Mouse (Mus musculus) liver, embryonic 12.5 days (tissue): Measurements from ENCODE around the gene Fasn. TPM values are rescaled to one million over a fixed set of nuclear protein-coding genes. Genes with fewer than 3 reads are reported as not detected.
"Not testable (repeated sequence)": the region's sequence is repeated elsewhere in the genome, so short reads cannot be mapped to it uniquely, and the experiment has no call there.

Experiments used
- ATAC-seq: fragments of 200-750 bp; cut with Nextera tagmentation; 2 replicates; pipeline ENCODE4 v1.8.0; 2017; ENCODE audit warnings: moderate number of reproducible peaks, mild to moderate bottlenecking, moderate library complexity
- H3K27ac ChIP-seq: fragments of 300-500 bp; sonication (generic); 2 replicates; pipeline ENCODE4 v1.5.1; 2016; ENCODE audit warnings: mild to moderate bottlenecking
- H3K27me3 ChIP-seq: fragments of 300-500 bp; sonication (generic); replicated peaks from 2 replicates; pipeline ENCODE4 v1.6.1; 2016; ENCODE audit warnings: mild to moderate bottlenecking, moderate library complexity
- H3K36me3 ChIP-seq: fragments of 300-500 bp; sonication (generic); 2 replicates; pipeline ENCODE4 v1.6.1; 2016; ENCODE audit warnings: mild to moderate bottlenecking, moderate library complexity
- H3K4me1 ChIP-seq: fragments of 300-500 bp; sonication (generic); 2 replicates; pipeline ENCODE4 v1.6.1; 2016
- H3K4me2 ChIP-seq: fragments of 300-500 bp; sonication (generic); 2 replicates; pipeline ENCODE4 v1.6.1; 2016; ENCODE audit warnings: mild to moderate bottlenecking, moderate library complexity
- H3K4me3 ChIP-seq: fragments of 300-500 bp; sonication (generic); 2 replicates; pipeline ENCODE4 v1.5.1; 2016; ENCODE audit warnings: mild to moderate bottlenecking, moderate library complexity
- H3K9ac ChIP-seq: fragments of 300-500 bp; sonication (generic); 2 replicates; pipeline ENCODE4 v1.6.1; 2016; ENCODE audit warnings: mild to moderate bottlenecking, moderate library complexity
- H3K9me3 ChIP-seq: fragments of 300-500 bp; sonication (generic); replicated peaks from 2 replicates; pipeline ENCODE4 v1.6.1; 2016; ENCODE audit warnings: mild to moderate bottlenecking, moderate library complexity
- WGBS: fragments of 180-500 bp; shearing (Covaris S2); methylation state at CpG from one replicate; pipeline ENCODE4 v1.1.7; 2016; ENCODE audit not compliant: insufficient replicate concordance; 5-methylcytosine and 5-hydroxymethylcytosine counted together
- polyA plus RNA-seq: library from polyadenylated mRNA; unstranded; fragments of >200 nt; fragmentation: Nextera tagmentation; extraction: Ambion mirVana; gene quantifications from 2 replicates; pipeline ENCODE4 v1.2.1, GENCODE M21; 2016

Fasn gene
- polyA plus RNA-seq, 1 experiment from 2014 or later = 35.9 TPM

DNA sequence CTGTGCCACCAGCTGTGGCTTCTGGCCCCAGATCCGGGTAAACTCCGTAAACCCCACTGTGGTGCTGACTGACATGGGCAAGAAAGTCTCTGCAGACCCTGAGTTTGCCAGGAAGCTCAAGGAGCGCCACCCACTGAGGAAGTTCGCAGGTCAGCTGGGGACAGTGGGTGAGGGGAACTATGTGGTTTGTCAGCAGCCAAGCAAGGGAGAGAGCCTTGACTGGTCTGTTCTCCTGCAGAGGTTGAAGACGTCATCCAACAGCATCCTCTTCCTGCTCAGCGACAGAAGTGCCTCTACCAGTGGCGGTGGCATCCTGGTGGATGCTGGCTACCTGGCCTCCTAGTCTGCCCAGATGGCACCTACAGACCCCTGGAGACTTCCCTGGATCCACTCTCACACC, 57.3 kb downstream of the Fasn start:
- H3K9me3 ChIP-seq, H3K4me2 ChIP-seq, H3K4me1 ChIP-seq, H3K27ac ChIP-seq, H3K4me3 ChIP-seq, ATAC-seq, H3K36me3 ChIP-seq, H3K9ac ChIP-seq: not testable (repeated sequence)
- WGBS = 16% methylated on average over 4 of the region's 7 CpGs
- H3K27me3 ChIP-seq = peaks cover 47% of the 10 kb centered on the region

DNA sequence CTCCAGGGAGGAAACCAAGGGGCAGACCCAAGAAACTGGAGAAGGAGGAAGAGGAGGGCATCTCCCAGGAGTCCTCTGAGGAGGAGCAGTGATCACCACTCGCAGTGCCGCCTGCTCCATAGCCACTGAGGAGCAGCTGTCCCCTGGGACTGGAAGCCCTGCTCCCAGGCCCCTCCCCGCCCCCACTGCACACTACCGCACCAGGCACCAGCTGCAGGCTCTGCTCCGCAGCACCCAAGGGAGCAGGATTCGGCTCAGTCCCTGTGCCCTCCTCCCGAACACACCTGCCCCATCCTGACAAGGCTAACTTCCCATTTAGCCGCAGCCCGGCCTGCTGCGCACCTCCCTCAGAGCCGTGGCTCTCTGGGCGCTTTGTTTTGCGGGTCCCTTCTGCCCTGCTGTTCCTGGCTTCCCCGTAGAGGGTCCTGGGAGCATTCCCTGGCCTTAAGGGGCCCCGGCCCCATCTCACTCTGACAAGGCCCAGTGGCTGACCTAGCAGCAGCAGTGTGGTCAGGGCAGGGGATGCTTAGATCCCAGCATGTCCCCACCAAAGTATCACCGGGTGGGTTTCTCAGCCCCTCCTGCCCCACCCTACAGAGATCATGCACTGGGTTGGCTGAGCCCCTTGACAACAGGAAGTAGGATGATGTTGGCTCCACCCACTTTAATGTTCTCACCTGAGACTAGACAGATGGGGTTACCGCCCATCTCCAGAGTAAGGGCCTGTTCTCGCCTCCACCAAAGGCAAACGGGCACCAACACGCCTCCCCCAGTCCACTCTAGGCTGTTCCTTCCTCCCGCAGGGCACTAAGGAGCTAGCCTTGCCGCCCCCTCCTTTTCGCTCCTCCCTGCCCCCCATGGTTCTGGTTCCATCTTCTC, 61.0 kb downstream of the Fasn start:
- not testable (repeated sequence) for H3K9ac ChIP-seq, H3K4me3 ChIP-seq, H3K4me1 ChIP-seq, H3K27ac ChIP-seq, H3K4me2 ChIP-seq, H3K36me3 ChIP-seq
- Histone ChIP-seq H3K9me3 (peaks cover 15% of the 10 kb centered on the region), H3K27me3 (peaks cover 56% of the 10 kb centered on the region)
- WGBS = 14% methylated on average over 10 of the region's 23 CpGs
- ATAC-seq = peak; percentile 51; the same call in 1 of the 2 replicates

DNA sequence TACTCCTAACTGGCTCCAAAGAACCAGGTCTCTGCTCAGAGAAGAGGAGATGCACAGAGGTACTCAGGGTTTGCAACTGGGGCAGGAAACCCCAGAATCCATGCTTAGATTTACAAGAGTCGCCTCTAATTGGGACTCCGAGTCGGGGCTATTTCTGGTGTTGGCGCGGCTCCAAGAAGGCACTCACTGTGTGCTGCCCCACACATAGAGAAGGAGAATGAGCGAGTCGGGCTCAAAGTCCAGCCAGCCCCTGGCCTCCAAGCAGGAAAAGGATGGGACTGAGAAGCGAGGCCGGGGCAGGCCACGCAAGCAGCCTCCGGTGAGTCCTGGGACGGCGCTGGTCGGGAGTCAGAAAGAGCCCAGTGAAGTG, 61.7 kb downstream of the Fasn start, which contains the start of gene Hmga1b:
Hmga1b (plus strand) TSS at position 123 of the 370 bp plus-strand sequence.
- not testable (repeated sequence) for H3K4me3 ChIP-seq, H3K4me2 ChIP-seq, H3K9ac ChIP-seq, H3K36me3 ChIP-seq, H3K27ac ChIP-seq, H3K4me1 ChIP-seq, ATAC-seq
- Histone ChIP-seq H3K9me3 (peaks cover 22% of the 10 kb centered on the region), H3K27me3 (peaks cover 53% of the 10 kb centered on the region)
- WGBS = 25% methylated on average over 14 of the region's 14 CpGs

DNA sequence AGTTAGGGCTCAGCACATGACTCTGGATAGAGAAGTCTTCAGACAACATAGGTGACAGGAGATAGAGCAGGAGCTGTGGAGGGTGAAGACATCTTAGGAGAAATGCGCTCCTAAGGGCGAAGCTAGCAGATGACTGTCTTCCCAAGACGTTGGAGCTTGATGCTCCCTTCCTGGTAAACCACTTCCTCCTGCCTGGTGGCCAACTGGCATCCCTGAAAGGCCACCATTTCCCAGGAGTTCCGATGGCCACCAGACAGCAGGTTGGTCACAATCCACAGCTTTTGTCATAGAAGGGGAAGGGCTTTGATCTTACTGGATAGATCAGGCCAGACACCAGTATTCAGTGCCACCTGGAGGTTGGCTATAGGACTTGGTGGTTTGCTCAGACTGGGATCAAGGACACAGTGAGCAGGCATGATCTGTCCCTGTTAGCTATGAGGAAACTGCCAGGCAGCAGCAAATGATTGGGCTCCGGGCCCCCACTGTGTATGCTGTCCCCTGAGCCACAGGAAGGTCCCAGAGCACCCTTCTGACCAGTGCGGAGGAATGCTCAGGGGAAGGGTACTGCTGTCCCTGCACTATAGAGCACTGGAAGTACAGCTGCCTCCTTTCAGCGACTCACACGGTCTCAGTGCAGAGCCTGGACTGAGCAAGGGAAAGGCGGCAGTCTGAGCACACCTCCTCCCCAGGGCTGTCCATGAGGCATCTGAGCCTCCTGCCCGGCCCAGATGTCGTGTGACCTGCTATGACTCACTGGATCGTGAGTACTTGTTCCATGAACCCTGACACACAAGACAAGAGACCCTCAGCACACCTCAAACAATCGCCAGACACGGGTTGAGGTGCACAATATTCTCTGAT, 62.3 kb downstream of the Fasn start:
- Histone ChIP-seq H3K27me3 (peaks cover 47% of the 10 kb centered on the region), H3K27ac (no peak overlapping the region), H3K9ac (no peak overlapping the region), H3K4me2 (no peak overlapping the region), H3K4me3 (no peak overlapping the region), H3K4me1 (no peaks in the 10 kb centered on the region), H3K9me3 (peaks cover 27% of the 10 kb centered on the region), H3K36me3 (no peaks in the 10 kb centered on the region)
- 60% methylated on average over 14 of the region's 14 CpGs for WGBS
- ATAC-seq = no peak

DNA sequence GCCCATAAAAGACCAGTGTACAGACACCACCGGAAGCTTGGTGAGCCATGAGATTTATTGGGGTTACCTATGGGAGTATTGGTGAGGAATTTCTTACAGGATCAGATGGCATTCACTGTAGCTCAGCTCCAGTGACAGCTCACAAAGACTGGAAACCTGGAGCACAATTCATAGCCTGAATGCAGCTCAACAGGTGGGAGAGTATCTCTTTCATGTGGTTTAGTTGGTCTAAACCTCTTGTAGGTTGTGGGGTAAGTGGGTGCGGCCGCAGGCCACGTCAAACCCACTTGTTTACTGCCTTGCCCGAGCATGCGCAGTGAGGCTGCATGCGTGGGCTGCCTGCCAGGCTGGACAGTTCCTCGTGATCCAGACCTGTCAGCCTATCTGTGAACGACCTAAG, 64.1 kb downstream of the Fasn start:
- Histone ChIP-seq H3K9me3 (peaks cover 36% of the 10 kb centered on the region), H3K27ac (no peak overlapping the region), H3K4me1 (no peaks in the 10 kb centered on the region), H3K9ac (no peak overlapping the region), H3K27me3 (peaks cover 34% of the 10 kb centered on the region), H3K36me3 (no peaks in the 10 kb centered on the region), H3K4me3 (no peak overlapping the region), H3K4me2 (no peak overlapping the region)
- no peak for ATAC-seq
- 79% methylated on average over 9 of the region's 9 CpGs for WGBS

Other genes starting within 250 kb of the Fasn start
- 337 and 356 TPM in 2 replicates for gene Arhgdia, start 242.9 kb downstream of the Fasn start, polyA plus RNA-seq
- gene Alyref, start 226.2 kb downstream of the Fasn start, polyA plus RNA-seq = 542 and 545 TPM in 2 replicates
- gene Anapc11, start 226.1 kb downstream of the Fasn start, polyA plus RNA-seq = 118 and 120 TPM in 2 replicates
- gene Npb, start 216.1 kb downstream of the Fasn start, polyA plus RNA-seq = 5.0 and 6.6 TPM in 2 replicates
- gene Pcyt2, start 206.6 kb downstream of the Fasn start, polyA plus RNA-seq = 135 and 142 TPM in 2 replicates
- gene Sirt7, start 199.3 kb downstream of the Fasn start, polyA plus RNA-seq = 43.1 and 45.3 TPM in 2 replicates
- 53.4 and 58.3 TPM in 2 replicates for gene Mafg, start 190.9 kb downstream of the Fasn start, polyA plus RNA-seq
- gene Pycr1, start 180.8 kb downstream of the Fasn start, polyA plus RNA-seq = 11.0 and 11.3 TPM in 2 replicates
- gene Myadml2, start 176.4 kb downstream of the Fasn start, polyA plus RNA-seq = 0.23 and 0.47 TPM in 2 replicates
- gene Notum, start 163.4 kb downstream of the Fasn start, polyA plus RNA-seq = 0.31 and 0.38 TPM in 2 replicates
- gene Aspscr1, start 151.6 kb downstream of the Fasn start, polyA plus RNA-seq = 65.1 and 65.2 TPM in 2 replicates
- gene Cenpx, start 110.8 kb downstream of the Fasn start, polyA plus RNA-seq = 130 and 137 TPM in 2 replicates
- 23.3 and 23.6 TPM in 2 replicates for gene Lrrc45, start 110.6 kb downstream of the Fasn start, polyA plus RNA-seq
- gene Rac3, start 103.1 kb downstream of the Fasn start, polyA plus RNA-seq = 2.8 and 3.1 TPM in 2 replicates
- gene Dcxr, start 97.3 kb downstream of the Fasn start, polyA plus RNA-seq = 8.4 and 10.0 TPM in 2 replicates
- gene Cbr2, start 92.4 kb downstream of the Fasn start, polyA plus RNA-seq = 0.13 TPM in 1 of 2 replicates, not detected in the other
- 6.4 and 7.3 TPM in 2 replicates for gene Hmga1b, start 61.8 kb downstream of the Fasn start, polyA plus RNA-seq
- gene Rfng, start 40.3 kb downstream of the Fasn start, polyA plus RNA-seq = 22.4 and 22.9 TPM in 2 replicates
- gene Gps1, start 40.3 kb downstream of the Fasn start, polyA plus RNA-seq = 128 and 135 TPM in 2 replicates
- gene Dus1l, start 28.1 kb downstream of the Fasn start, polyA plus RNA-seq = 99.5 and 100.0 TPM in 2 replicates
- 2.9 and 3.2 TPM in 2 replicates for gene Ccdc57, start 108.3 kb upstream of the Fasn start, polyA plus RNA-seq
- 166 and 170 TPM in 2 replicates for gene Slc16a3, start 123.9 kb upstream of the Fasn start, polyA plus RNA-seq
- 58.4 and 61.1 TPM in 2 replicates for gene Csnk1d, start 166.8 kb upstream of the Fasn start, polyA plus RNA-seq
- 0.33 and 0.54 TPM in 2 replicates for gene Cd7, start 214.9 kb upstream of the Fasn start, polyA plus RNA-seq
- 0.14 TPM in 1 of 2 replicates, not detected in the other for gene Sectm1b, start 239.0 kb upstream of the Fasn start, polyA plus RNA-seq